ENCODE assay signal across 9 mouse cellular contexts in genomic region chr7:25394754-25395153, GRCm38 (mm10). TPM values are rescaled to one million over a fixed set of nuclear protein-coding genes. Genes with fewer than 3 reads are reported as not detected.
A peak's percentile ranks its signal among the peaks of the same experiment; 100 is the strongest.
DNase-seq lines count a peak whose midpoint lies in the region; ATAC-seq and TF ChIP-seq lines count a peak whose summit lies in the region.
"Had no signal": no experiment of that assay in that cellular context is flagged by ENCODE, and none has a peak within 500 bp of the region (broad histone marks: within the 10 kb centered on the region; RNA-seq: fewer than 3 reads in every experiment).

No protein-coding gene starts in this region.

- TF ChIP-seq CTCF in gastrocnemius, adult 2 months (IDR thresholded peaks at IDR 0.05) = no peak
- no peak for TF ChIP-seq CTCF in G1E (IDR thresholded peaks at IDR 0.05; ENCODE audit: low read depth, low read length)

- H3K9me3 ChIP-seq in G1E (replicated peaks) = no peaks in the 10 kb centered on the region
- H3K9me3 ChIP-seq in forebrain, embryonic 16.5 days (ENCODE audit: control insufficient read depth, low read length) = no peaks in the 10 kb centered on the region
- H3K9me3 ChIP-seq in liver, embryonic 16.5 days (replicated peaks; ENCODE audit: control insufficient read depth, low read length) = no peaks in the 10 kb centered on the region

- no peaks in the 10 kb centered on the region for H3K27me3 ChIP-seq in G1E (ENCODE audit: insufficient read depth, low read length)
- H3K27me3 ChIP-seq in forebrain, embryonic 16.5 days (replicated peaks; ENCODE audit: control insufficient read depth, insufficient read depth, low read length) = no peaks in the 10 kb centered on the region
- no peaks in the 10 kb centered on the region for H3K27me3 ChIP-seq in liver, embryonic 16.5 days (ENCODE audit: control insufficient read depth, insufficient read depth, low read depth, low read length)

- ATAC-seq in G1E (ENCODE audit: extremely low read depth, insufficient number of reproducible peaks, low FRiP score, poor library complexity, severe bottlenecking) = no peak
- no peak for ATAC-seq in forebrain, embryonic 16.5 days
- no peak for ATAC-seq in liver, embryonic 16.5 days (ENCODE audit: low read depth)

- peak overlapping the region; percentile 93 for H3K4me3 ChIP-seq in gastrocnemius, adult 2 months
- H3K4me3 ChIP-seq in G1E (ENCODE audit: low read depth, low read length) = peak overlapping the region; percentile 76
- peak overlapping the region; percentile 56 for H3K4me3 ChIP-seq in forebrain, embryonic 16.5 days (replicated peaks; ENCODE audit: low read length)
- peak overlapping the region; percentile 67 for H3K4me3 ChIP-seq in liver, embryonic 16.5 days (ENCODE audit: low read depth, low read length)

- WGBS in forebrain, embryonic 16.5 days = 19% methylated on average over 7 of the region's 7 CpGs
- WGBS in liver, embryonic 16.5 days (ENCODE audit: insufficient replicate concordance) = 19% methylated on average over 7 of the region's 7 CpGs

- peak overlapping the region; percentile 66 for H3K9ac ChIP-seq in forebrain, embryonic 16.5 days (replicated peaks; ENCODE audit: low read depth, low read length)
- peak overlapping the region; percentile 62 for H3K9ac ChIP-seq in liver, embryonic 16.5 days (ENCODE audit: low read depth, low read length)

- DNase-seq in gastrocnemius, adult 2 months = no peak
- DNase-seq in gastrocnemius, postnatal 4 days (ENCODE audit: low spot score in 2 of 2) = no peak
- DNase-seq in G1E (ENCODE audit: low spot score) = no peak
- DNase-seq in frontal cortex, postnatal 25 days (ENCODE audit: low spot score in 2 of 2) = no peak
- no peak for DNase-seq in cerebellum, adult 18-20 months
- DNase-seq in left cerebral cortex, adult 18-20 months (ENCODE audit: low spot score in 2 of 2) = no peak

- H3K27ac ChIP-seq in gastrocnemius, adult 2 months = peak overlapping the region; percentile 92
- H3K27ac ChIP-seq in forebrain, embryonic 16.5 days (ENCODE audit: low read length) = peak overlapping the region; percentile 51; the same call in 1 of the 2 replicates
- H3K27ac ChIP-seq in liver, embryonic 16.5 days (ENCODE audit: low read length) = peak overlapping the region; percentile 40; the same call in 1 of the 2 replicates

- intact Hi-C loops in gastrocnemius, adult 2 months (cut with DNase I) = no loop called here

- H3K4me2 ChIP-seq in forebrain, embryonic 16.5 days (ENCODE audit: low read length) = peak overlapping the region; percentile 77
- peak overlapping the region; percentile 86 for H3K4me2 ChIP-seq in liver, embryonic 16.5 days (ENCODE audit: low read depth, low read length)

- peaks cover 70% of the 10 kb centered on the region for H3K4me1 ChIP-seq in G1E (ENCODE audit: insufficient read depth, low read depth, low read length)
- peaks cover 35% of the 10 kb centered on the region for H3K4me1 ChIP-seq in forebrain, embryonic 16.5 days (replicated peaks; ENCODE audit: control insufficient read depth, insufficient read depth, low read length)
- H3K4me1 ChIP-seq in liver, embryonic 16.5 days (ENCODE audit: control insufficient read depth, low read depth, low read length) = peaks cover 45% of the 10 kb centered on the region

- peaks cover 53% of the 10 kb centered on the region for H3K36me3 ChIP-seq in G1E (replicated peaks)
- H3K36me3 ChIP-seq in forebrain, embryonic 16.5 days (ENCODE audit: control insufficient read depth, insufficient read depth) = no peaks in the 10 kb centered on the region
- H3K36me3 ChIP-seq in liver, embryonic 16.5 days (ENCODE audit: control insufficient read depth, insufficient read depth) = no peaks in the 10 kb centered on the region

RNA-seq across cellular contexts. Expression of gene Lipe, which starts 3.8 kb away (rescaled TPM):
- total RNA-seq in gastrocnemius, adult 2 months (2021) = 10 to 100 TPM; 13.4 to 17.9 TPM
- total RNA-seq in gastrocnemius, postnatal 4 days (2021) = 10 to 100 TPM; 25.4 to 37.7 TPM
- total RNA-seq in G1E (2014; fragmentation: Nextera tagmentation) = 6.1 and 13.0 TPM in 2 replicates
- 4.6 and 4.8 TPM in 2 replicates for total RNA-seq in G1E (2017)
- polyA plus RNA-seq in G1E (2012) = 15.7 and 16.1 TPM in 2 replicates
- 17.7 and 18.5 TPM in 2 replicates for polyA plus RNA-seq in forebrain, embryonic 16.5 days (2015; fragmentation: Nextera tagmentation; extraction: Ambion mirVana)
- 3.4 and 3.8 TPM in 2 replicates for polyA plus RNA-seq in liver, embryonic 16.5 days (2015; fragmentation: Nextera tagmentation; extraction: Ambion mirVana)
- total RNA-seq in left cerebral cortex, adult 18-20 months (2021) = 1 to 10 TPM; 7.6 to 8.2 TPM

RNA-seq across cellular contexts. Expression of gene Cxcl17, which starts 17.9 kb away (rescaled TPM):
- total RNA-seq in gastrocnemius, adult 2 months (2021) = not detected
- total RNA-seq in gastrocnemius, postnatal 4 days (2021) = not detected
- total RNA-seq in G1E (2014; fragmentation: Nextera tagmentation) (not detected in 2 replicates), G1E (2017) (not detected in 2 replicates)
- polyA plus RNA-seq in G1E (2012) = not detected in 2 replicates
- polyA plus RNA-seq in forebrain, embryonic 16.5 days (2015; fragmentation: Nextera tagmentation; extraction: Ambion mirVana) = 0.34 and 0.96 TPM in 2 replicates
- 0.15 TPM in 1 of 2 replicates, not detected in the other for polyA plus RNA-seq in liver, embryonic 16.5 days (2015; fragmentation: Nextera tagmentation; extraction: Ambion mirVana)
- total RNA-seq in left cerebral cortex, adult 18-20 months (2021) = not detected
- total RNA-seq: heart, postnatal 10 days had no signal

RNA-seq across cellular contexts. Expression of gene Cnfn, which starts 25.2 kb away (rescaled TPM):
- not detected for total RNA-seq in gastrocnemius, adult 2 months (2021)
- total RNA-seq in gastrocnemius, postnatal 4 days (2021) = not detected
- total RNA-seq in G1E (2014; fragmentation: Nextera tagmentation) (not detected in 2 replicates), G1E (2017) (not detected in 2 replicates)
- polyA plus RNA-seq in G1E (2012) = not detected in 2 replicates
- 0.50 TPM in 1 of 2 replicates, not detected in the other for polyA plus RNA-seq in forebrain, embryonic 16.5 days (2015; fragmentation: Nextera tagmentation; extraction: Ambion mirVana)
- polyA plus RNA-seq in liver, embryonic 16.5 days (2015; fragmentation: Nextera tagmentation; extraction: Ambion mirVana) = not detected in 2 replicates
- not detected for total RNA-seq in left cerebral cortex, adult 18-20 months (2021)
- total RNA-seq: heart, postnatal 10 days had no signal

Comparison
In these comparisons a context has a peak if more than half of its experiments do, and no peak if none do; other contexts are left out.
1. H3K27ac ChIP-seq: peak in every context shown above with its lines; median percentile 92 in gastrocnemius, adult 2 months; 51 in forebrain, embryonic 16.5 days; 40 in liver, embryonic 16.5 days.